Comparison of ENCODE assay signal across 8 mouse cellular contexts in genomic region chr11:60700320-60701185, GRCm38 (mm10). TPM values are rescaled to one million over a fixed set of nuclear protein-coding genes. Genes with fewer than 3 reads are reported as not detected.
DNase-seq lines count a peak whose midpoint lies in the region; ATAC-seq and TF ChIP-seq lines count a peak whose summit lies in the region.

No protein-coding gene starts in this region.

- no peak for TF ChIP-seq CTCF in C2C12 (IDR thresholded peaks at IDR 0.05; ENCODE audit: control insufficient read depth, insufficient read depth, insufficient read length)
- TF ChIP-seq CTCF in small intestine, adult 2 months (IDR thresholded peaks at IDR 0.05; ENCODE audit: extremely low read depth, insufficient read length, insufficient replicate concordance, low read depth, low read length) = no peak

- peaks cover 20% of the 10 kb centered on the region for H3K4me1 ChIP-seq in heart, embryonic 16.5 days (ENCODE audit: control insufficient read depth, insufficient read depth, low read length)
- peaks cover 15% of the 10 kb centered on the region for H3K4me1 ChIP-seq in liver, embryonic 11.5 days (replicated peaks; ENCODE audit: control insufficient read depth, insufficient read depth, low read length)
- peaks cover 2% of the 10 kb centered on the region for H3K4me1 ChIP-seq in small intestine, adult 2 months (ENCODE audit: control insufficient read depth, insufficient read depth, insufficient read length, low read length)

- peaks cover 59% of the 10 kb centered on the region for H3K79me2 ChIP-seq in C2C12 (ENCODE audit: control insufficient read depth, insufficient read depth)

- peak overlapping the region; percentile 84 for H3ac ChIP-seq in C2C12 (ENCODE audit: control insufficient read depth, insufficient read length, low read depth)

- TF ChIP-seq POLR2A in small intestine, adult 2 months (IDR thresholded peaks at IDR 0.05; ENCODE audit: low read depth, low read length) = no peak

- peak; percentile 5 for DNase-seq in kidney, adult 11 months
- no peak for DNase-seq in kidney, adult 18-20 months
- peak; percentile 22 for DNase-seq in cerebellum, adult 8-10 months
- no peak for DNase-seq in liver, embryonic 11.5 days (ENCODE audit: low spot score)

- H3K36me3 ChIP-seq in C2C12 (ENCODE audit: control insufficient read depth, insufficient read depth) = peaks cover 15% of the 10 kb centered on the region
- no peaks in the 10 kb centered on the region for H3K36me3 ChIP-seq in heart, embryonic 16.5 days (ENCODE audit: control insufficient read depth, insufficient read depth)
- peaks cover 3% of the 10 kb centered on the region; the same call in 1 of the 2 replicates for H3K36me3 ChIP-seq in liver, embryonic 11.5 days (ENCODE audit: control insufficient read depth, insufficient read depth, low read length)
- H3K36me3 ChIP-seq in small intestine, adult 2 months (ENCODE audit: control insufficient read depth, insufficient read depth, low read length) = peaks cover 2% of the 10 kb centered on the region; the same call in 1 of the 2 replicates

- ATAC-seq in heart, embryonic 16.5 days (replicated peaks; ENCODE audit: extremely low read depth, insufficient read depth, low FRiP score) = no peak
- no peak for ATAC-seq in liver, embryonic 11.5 days (replicated peaks; ENCODE audit: low FRiP score)
- no peak for ATAC-seq in activated CD4-positive, CD25-positive, alpha-beta regulatory T cell, adult 4 months

- WGBS in heart, embryonic 16.5 days = 28% methylated on average over 12 of the region's 12 CpGs
- 27% methylated on average over 12 of the region's 12 CpGs for WGBS in liver, embryonic 11.5 days
- 23% methylated on average over 12 of the region's 12 CpGs for WGBS in small intestine, adult 2 months

- no peaks in the 10 kb centered on the region for H3K27me3 ChIP-seq in C2C12 (ENCODE audit: control insufficient read depth, insufficient read depth, insufficient read length)
- no peaks in the 10 kb centered on the region for H3K27me3 ChIP-seq in heart, embryonic 16.5 days (ENCODE audit: control insufficient read depth, insufficient read depth, low read length)
- H3K27me3 ChIP-seq in liver, embryonic 11.5 days (replicated peaks; ENCODE audit: control insufficient read depth, insufficient read depth, low read length) = no peaks in the 10 kb centered on the region
- H3K27me3 ChIP-seq in small intestine, adult 2 months (ENCODE audit: control insufficient read depth, insufficient read depth, low read length) = no peaks in the 10 kb centered on the region

- H3K9me3 ChIP-seq in heart, embryonic 16.5 days (replicated peaks; ENCODE audit: control insufficient read depth, low read length) = no peaks in the 10 kb centered on the region
- H3K9me3 ChIP-seq in liver, embryonic 11.5 days (ENCODE audit: control insufficient read depth, low read length) = no peaks in the 10 kb centered on the region

- peak overlapping the region; percentile 4; the same call in 1 of the 2 replicates for H3K27ac ChIP-seq in heart, embryonic 16.5 days (ENCODE audit: low read length)
- H3K27ac ChIP-seq in liver, embryonic 11.5 days (ENCODE audit: low read depth, low read length) = peak overlapping the region; percentile 38
- no peak overlapping the region for H3K27ac ChIP-seq in small intestine, adult 2 months (ENCODE audit: insufficient read depth, low read depth, low read length)

- peak overlapping the region; percentile 87 for H3K4me2 ChIP-seq in heart, embryonic 16.5 days (ENCODE audit: low read depth, low read length)
- H3K4me2 ChIP-seq in liver, embryonic 11.5 days = peak overlapping the region; percentile 69

- peak overlapping the region; percentile 96 for H3K9ac ChIP-seq in heart, embryonic 16.5 days (ENCODE audit: low read length)
- H3K9ac ChIP-seq in liver, embryonic 11.5 days (ENCODE audit: low read depth, low read length) = peak overlapping the region; percentile 84

- H3K4me3 ChIP-seq in C2C12 (ENCODE audit: insufficient read depth, poor library complexity, severe bottlenecking) = peak overlapping the region; percentile 94
- H3K4me3 ChIP-seq in heart, embryonic 16.5 days (ENCODE audit: low read length) = peak overlapping the region; percentile 98
- H3K4me3 ChIP-seq in liver, embryonic 11.5 days (ENCODE audit: low read depth, low read length) = peak overlapping the region; percentile 78
- H3K4me3 ChIP-seq in small intestine, adult 2 months (ENCODE audit: low read depth, low read length) = peak overlapping the region; percentile 89

- H3K79me3 ChIP-seq in C2C12 (ENCODE audit: low read depth) = peaks cover 49% of the 10 kb centered on the region

TF ChIP-seq in C2C12, 6 proteins besides CTCF, POLR2A, EP300 and RAD21:
- TF ChIP-seq USF1 (IDR thresholded peaks at IDR 0.05; ENCODE audit: low read depth) = no peak
- TF ChIP-seq MYOG (IDR thresholded peaks at IDR 0.05; ENCODE audit: control insufficient read depth, extremely low read depth, insufficient read length) = no peak
- no peak for TF ChIP-seq MAX (IDR thresholded peaks at IDR 0.05)
- no peak for TF ChIP-seq CEBPB (IDR thresholded peaks at IDR 0.05; ENCODE audit: low read depth)
- no peak for TF ChIP-seq MYOD1 (IDR thresholded peaks at IDR 0.05; ENCODE audit: control insufficient read depth, insufficient read length, low read depth)
- no peak for TF ChIP-seq FOSL1 (IDR thresholded peaks at IDR 0.05; ENCODE audit: insufficient read depth, low read length, poor library complexity, severe bottlenecking)
TF ChIP-seq in C2C12: peak in this region for 0.

RNA-seq across cellular contexts. Expression of gene Llgl1, which starts 1.0 kb away (rescaled TPM):
- 46.8 TPM for polyA plus RNA-seq in C2C12 (2012; fragmentation: generic; extraction: Trizol)
- polyA plus RNA-seq in heart, embryonic 16.5 days (2015; fragmentation: Nextera tagmentation; extraction: Ambion mirVana) = 28.9 and 33.9 TPM in 2 replicates
- polyA plus RNA-seq in liver, embryonic 11.5 days (2014; fragmentation: Nextera tagmentation; extraction: Ambion mirVana) = 35.6 and 35.9 TPM in 2 replicates
- polyA plus RNA-seq in small intestine, adult 2 months (2012; rRNA removed) = 18.9 and 32.4 TPM in 2 replicates
- polyA plus RNA-seq in activated CD4-positive, CD25-positive, alpha-beta regulatory T cell, adult 4 months (2017; shearing (Covaris generic)) = 10 to 100 TPM in 1 of 2 experiments, 1 to 10 TPM in 1; 6.2 to 10.4 TPM

RNA-seq across cellular contexts. Expression of gene Flii, which starts 26.5 kb away (rescaled TPM):
- 139 TPM for polyA plus RNA-seq in C2C12 (2012; fragmentation: generic; extraction: Trizol)
- 86.7 and 95.8 TPM in 2 replicates for polyA plus RNA-seq in heart, embryonic 16.5 days (2015; fragmentation: Nextera tagmentation; extraction: Ambion mirVana)
- polyA plus RNA-seq in liver, embryonic 11.5 days (2014; fragmentation: Nextera tagmentation; extraction: Ambion mirVana) = 61.3 and 69.2 TPM in 2 replicates
- 130 and 350 TPM in 2 replicates for polyA plus RNA-seq in small intestine, adult 2 months (2012; rRNA removed)
- 10 to 100 TPM; 65.2 to 84.7 TPM for polyA plus RNA-seq in activated CD4-positive, CD25-positive, alpha-beta regulatory T cell, adult 4 months (2017; shearing (Covaris generic))

RNA-seq across cellular contexts. Expression of gene Mief2, which starts 27.6 kb away (rescaled TPM):
- 14.0 TPM for polyA plus RNA-seq in C2C12 (2012; fragmentation: generic; extraction: Trizol)
- polyA plus RNA-seq in heart, embryonic 16.5 days (2015; fragmentation: Nextera tagmentation; extraction: Ambion mirVana) = 18.9 and 21.1 TPM in 2 replicates
- 8.0 and 8.9 TPM in 2 replicates for polyA plus RNA-seq in liver, embryonic 11.5 days (2014; fragmentation: Nextera tagmentation; extraction: Ambion mirVana)
- polyA plus RNA-seq in small intestine, adult 2 months (2012; rRNA removed) = 9.3 and 9.5 TPM in 2 replicates
- 10 to 100 TPM in 1 of 2 experiments, 1 to 10 TPM in 1; 9.9 to 12.0 TPM for polyA plus RNA-seq in activated CD4-positive, CD25-positive, alpha-beta regulatory T cell, adult 4 months (2017; shearing (Covaris generic))

Comparison
In these comparisons a context has a peak if more than half of its experiments do, and no peak if none do; other contexts are left out.
1. DNase-seq: peak in kidney, adult 11 months (single experiment) and cerebellum, adult 8-10 months (single experiment); none in kidney, adult 18-20 months (single experiment) and liver, embryonic 11.5 days (single experiment).
2. Peak in every context shown above with its lines, with median percentiles within 50 percentile points of each other: H3K4me3 ChIP-seq.